Mouse (Mus musculus) pancreas, adult 10 weeks (tissue): ENCODE results near the gene Aar2. TPM values are rescaled to one million over a fixed set of nuclear protein-coding genes. Genes with fewer than 3 reads are reported as not detected.

Experiments used
- polyA plus RNA-seq: library from polyadenylated mRNA; stranded (reverse); fragments of 350-450 nt; fragmentation: Illumina TruSeq; extraction: RNeasy Lipid Tissue Mini Kit (QIAGEN cat#74804); gene quantifications from one replicate; pipeline ENCODE4 v1.2.3, GENCODE M21; 2015; ENCODE audit warnings: low read depth, low replicate concordance; ENCODE audit not compliant: insufficient read depth

Aar2 gene
- 4.5 TPM for polyA plus RNA-seq

GRCm38 (mm10) chr2:156547123-156547891, at the start of gene Aar2:
Gene Aar2, plus strand, starts transcription at chr2:156547584.

GRCm38 (mm10) chr2:156613541-156614257, 66.3 kb downstream of the Aar2 start, which contains the start of gene Dlgap4:
Gene Dlgap4, plus strand, starts transcription at chr2:156613705.

Other genes starting within 250 kb of the Aar2 start
- gene Cnbd2, start 235.3 kb upstream of the Aar2 start, polyA plus RNA-seq: not detected
- gene Scand1, start 234.9 kb upstream of the Aar2 start, polyA plus RNA-seq: 24.9 TPM
- gene Epb41l1, start 126.7 kb upstream of the Aar2 start, polyA plus RNA-seq: 4.3 TPM
- gene Dlgap4, start 66.1 kb downstream of the Aar2 start, polyA plus RNA-seq: 28.9 TPM
- gene Myl9, start 227.8 kb downstream of the Aar2 start, polyA plus RNA-seq: 73.9 TPM